Mouse (Mus musculus): ENCODE results near the gene Flvcr1. TPM values are rescaled to one million over a fixed set of nuclear protein-coding genes. Genes with fewer than 3 reads are reported as not detected.
A peak's percentile ranks its signal among the peaks of the same experiment; 100 is the strongest.

Flvcr1 gene
- polyA plus RNA-seq, 1 experiment from 2014 or later = 6.1 TPM

DNA sequence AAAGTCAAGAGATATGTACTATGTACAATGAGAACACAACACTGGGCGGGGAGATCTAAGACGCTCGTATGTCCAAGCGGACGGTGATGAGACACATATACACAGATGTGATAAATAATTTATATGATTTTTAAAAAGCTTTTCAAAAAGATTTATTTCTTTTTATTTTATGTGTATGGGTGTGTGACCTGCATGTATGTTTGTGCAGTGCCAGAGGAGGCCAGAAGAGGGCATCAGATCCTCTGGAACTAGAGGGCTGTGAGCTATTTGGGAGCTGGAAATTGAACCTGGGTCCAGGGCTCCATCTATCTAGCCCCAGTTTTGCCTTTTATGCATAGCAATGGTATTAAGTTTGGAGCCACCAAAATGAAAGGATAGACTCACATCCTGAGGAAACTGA lies 17.3 kb downstream of the Flvcr1 start:
- H3K9me3 ChIP-seq = no peaks in the 10 kb centered on the region
- no peak overlapping the region for H3K4me2 ChIP-seq
- H3K4me3 ChIP-seq = no peak overlapping the region
- ATAC-seq (ENCODE audit: borderline replicate concordance, extremely low read depth, low FRiP score, low TSS enrichment) = no peak
- H3K27ac ChIP-seq = no peak overlapping the region
- H3K9ac ChIP-seq = no peak overlapping the region
- no peaks in the 10 kb centered on the region for H3K27me3 ChIP-seq
- peaks cover 41% of the 10 kb centered on the region for H3K36me3 ChIP-seq
- no peaks in the 10 kb centered on the region for H3K4me1 ChIP-seq
- 98% methylated on average over 5 of the region's 5 CpGs for WGBS

DNA sequence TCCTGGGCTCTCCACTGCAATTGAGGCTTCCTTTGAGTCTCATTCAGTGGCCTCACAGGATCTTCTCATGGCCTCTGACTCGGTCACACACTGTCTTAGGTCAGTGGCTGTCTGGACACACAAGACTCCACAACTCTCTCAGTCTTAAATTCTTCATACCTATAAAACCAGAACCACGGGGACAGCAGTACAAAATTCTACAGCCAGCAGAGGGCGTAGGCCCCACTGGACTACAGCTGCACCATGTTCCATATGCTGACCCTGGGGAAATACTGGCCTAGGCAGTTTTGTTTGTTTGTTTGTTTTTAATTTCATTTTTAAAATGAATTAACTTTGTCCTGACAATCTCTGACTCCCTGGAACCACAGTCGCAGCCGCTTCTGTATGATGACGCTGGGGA lies 23.8 kb downstream of the Flvcr1 start:
- no peak overlapping the region for H3K9ac ChIP-seq
- H3K4me2 ChIP-seq = no peak overlapping the region
- 0 out of 2 replicates have a peak, but pooled peaks cover 4% of the 10 kb centered on the region for H3K9me3 ChIP-seq
- H3K4me3 ChIP-seq = no peak overlapping the region
- H3K4me1 ChIP-seq = no peaks in the 10 kb centered on the region
- ATAC-seq (ENCODE audit: borderline replicate concordance, extremely low read depth, low FRiP score, low TSS enrichment) = no peak
- H3K36me3 ChIP-seq = peaks cover 13% of the 10 kb centered on the region
- no peak overlapping the region for H3K27ac ChIP-seq
- H3K27me3 ChIP-seq = no peaks in the 10 kb centered on the region
- WGBS = 59% methylated on average over 6 of the region's 6 CpGs

GRCm38 (mm10) chr1:191000686-191001085 lies 25.3 kb downstream of the Flvcr1 start:
- ATAC-seq (ENCODE audit: borderline replicate concordance, extremely low read depth, low FRiP score, low TSS enrichment) = no peak
- Histone ChIP-seq H3K4me3 (no peak overlapping the region), H3K27ac (no peak overlapping the region), H3K36me3 (peaks cover 11% of the 10 kb centered on the region; the same call in 1 of the 2 replicates), H3K4me1 (no peaks in the 10 kb centered on the region), H3K9ac (no peak overlapping the region), H3K27me3 (no peaks in the 10 kb centered on the region), H3K9me3 (0 out of 2 replicates have a peak, but pooled peaks cover 4% of the 10 kb centered on the region), H3K4me2 (no peak overlapping the region)
- WGBS = 78% methylated on average over 3 of the region's 3 CpGs

- Histone ChIP-seq H3K27me3 (no peaks in the 10 kb centered on the region), H3K36me3 (no peaks in the 10 kb centered on the region), H3K27ac (no peak overlapping the region), H3K4me1 (no peaks in the 10 kb centered on the region), H3K4me3 (no peak overlapping the region), H3K9me3 (0 out of 2 replicates have a peak, but pooled peaks cover 4% of the 10 kb centered on the region), H3K4me2 (no peak overlapping the region), H3K9ac (no peak overlapping the region)
- no peak for ATAC-seq (ENCODE audit: borderline replicate concordance, extremely low read depth, low FRiP score, low TSS enrichment)
- WGBS = 57% methylated on average over 1 of the region's 1 CpGs
Observed at GRCm38 (mm10) chr1:190998027-190998426, 27.9 kb downstream of the Flvcr1 start.

GRCm38 (mm10) chr1:190996346-190996877 lies 29.5 kb downstream of the Flvcr1 start:
- no peak for ATAC-seq (ENCODE audit: borderline replicate concordance, extremely low read depth, low FRiP score, low TSS enrichment)
- Histone ChIP-seq H3K36me3 (no peaks in the 10 kb centered on the region), H3K4me1 (no peaks in the 10 kb centered on the region), H3K4me3 (no peak overlapping the region), H3K27ac (no peak overlapping the region), H3K9ac (no peak overlapping the region), H3K9me3 (0 out of 2 replicates have a peak, but pooled peaks cover 4% of the 10 kb centered on the region), H3K27me3 (no peaks in the 10 kb centered on the region), H3K4me2 (no peak overlapping the region)
- 63% methylated on average over 6 of the region's 6 CpGs for WGBS

DNA sequence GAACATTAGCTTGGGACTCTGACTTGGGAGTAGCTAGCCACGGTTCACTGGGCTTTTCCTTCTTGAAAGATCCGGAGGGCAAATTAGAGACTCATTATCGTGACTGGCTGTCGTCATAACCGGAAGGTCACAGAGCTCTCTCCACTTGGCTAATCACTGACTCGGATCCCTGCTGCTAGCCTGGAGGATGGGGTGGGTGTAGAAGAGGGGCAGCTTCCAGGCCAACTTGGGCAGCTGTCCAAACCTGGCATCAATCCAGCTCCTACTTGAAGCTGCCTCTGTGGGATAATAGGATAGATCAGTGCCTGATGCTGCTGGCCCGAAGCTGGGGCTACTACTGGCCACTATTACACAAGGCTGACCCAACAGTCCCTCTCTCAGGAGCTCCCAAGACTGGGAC lies 30.4 kb downstream of the Flvcr1 start:
- ATAC-seq (ENCODE audit: borderline replicate concordance, extremely low read depth, low FRiP score, low TSS enrichment) = peak; percentile 55; the same call in 1 of the 2 replicates

DNA sequence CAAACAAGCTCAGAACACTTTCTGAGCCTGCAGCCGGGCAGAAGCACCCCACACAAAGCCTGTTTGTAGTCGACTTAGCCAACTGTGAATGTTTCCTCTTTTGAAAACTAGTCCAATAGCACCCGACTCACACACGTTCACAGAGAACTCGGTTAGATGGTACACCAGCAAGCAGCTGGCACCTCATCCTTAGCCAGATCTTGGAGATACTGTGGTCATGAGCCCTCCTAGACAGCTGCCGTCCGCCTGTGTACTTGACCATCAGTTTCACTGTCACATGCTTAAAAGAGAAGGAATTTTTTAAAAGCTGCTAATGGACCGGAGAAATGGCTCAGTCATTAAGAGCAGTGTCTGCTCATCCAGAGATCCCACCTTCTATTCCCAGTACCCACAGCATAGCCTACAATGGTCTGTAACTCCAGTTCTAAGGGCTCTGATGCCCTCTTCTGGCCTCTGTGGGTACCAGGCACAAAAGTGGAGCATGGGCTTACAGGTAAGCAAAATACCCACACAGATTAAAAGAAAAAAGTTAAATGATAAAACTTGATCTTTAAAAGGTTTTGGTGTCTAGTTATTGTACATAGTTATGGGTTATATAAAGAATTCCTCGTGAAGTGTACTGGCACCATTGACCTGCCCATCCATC lies 36.4 kb downstream of the Flvcr1 start:
- ATAC-seq (ENCODE audit: borderline replicate concordance, extremely low read depth, low FRiP score, low TSS enrichment) = no peak
- no peak overlapping the region for H3K9ac ChIP-seq
- H3K27me3 ChIP-seq = no peaks in the 10 kb centered on the region
- H3K9me3 ChIP-seq = no peaks in the 10 kb centered on the region
- no peaks in the 10 kb centered on the region for H3K4me1 ChIP-seq
- H3K4me3 ChIP-seq = no peak overlapping the region
- H3K4me2 ChIP-seq = no peak overlapping the region
- 78% methylated on average over 9 of the region's 9 CpGs for WGBS
- no peak overlapping the region for H3K27ac ChIP-seq
- no peaks in the 10 kb centered on the region for H3K36me3 ChIP-seq

More for the DNA sequence above, 30.4 kb downstream of the Flvcr1 start:
- H3K4me2 ChIP-seq = no peak overlapping the region
- H3K4me1 ChIP-seq = no peaks in the 10 kb centered on the region
- H3K9me3 ChIP-seq = 0 out of 2 replicates have a peak, but pooled peaks cover 4% of the 10 kb centered on the region
- no peak overlapping the region for H3K27ac ChIP-seq
- H3K4me3 ChIP-seq = no peak overlapping the region
- H3K9ac ChIP-seq = no peak overlapping the region
- WGBS = 47% methylated on average over 7 of the region's 7 CpGs
- no peaks in the 10 kb centered on the region for H3K36me3 ChIP-seq
- no peaks in the 10 kb centered on the region for H3K27me3 ChIP-seq

GRCm38 (mm10) chr1:190981412-190981811 lies 44.5 kb downstream of the Flvcr1 start:
- Histone ChIP-seq H3K4me3 (no peak overlapping the region), H3K27me3 (no peaks in the 10 kb centered on the region), H3K9me3 (no peaks in the 10 kb centered on the region), H3K4me2 (no peak overlapping the region), H3K36me3 (no peaks in the 10 kb centered on the region), H3K4me1 (peaks cover 14% of the 10 kb centered on the region), H3K27ac (no peak overlapping the region), H3K9ac (no peak overlapping the region)
- no peak for ATAC-seq (ENCODE audit: borderline replicate concordance, extremely low read depth, low FRiP score, low TSS enrichment)
- WGBS = 80% methylated on average over 4 of the region's 4 CpGs

DNA sequence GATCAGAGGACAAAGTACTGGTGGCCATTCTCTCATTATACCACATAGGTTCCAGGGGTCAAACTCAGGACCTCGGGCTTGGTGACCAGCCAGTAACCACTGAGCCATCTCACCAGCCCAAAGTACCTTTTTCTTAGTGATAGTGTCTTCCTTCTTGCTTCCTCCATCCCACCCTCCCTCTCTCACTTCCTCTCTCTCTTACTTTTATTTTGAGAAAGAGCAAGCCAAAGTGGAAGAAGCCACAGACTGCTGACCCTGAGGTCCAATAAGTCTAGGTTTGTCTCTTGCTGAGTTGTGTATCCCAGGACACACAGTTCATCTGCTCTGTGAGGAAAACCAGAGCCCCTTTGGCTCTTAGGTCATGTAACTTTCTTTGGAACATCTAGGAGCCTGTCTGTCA lies 45.5 kb downstream of the Flvcr1 start:
- H3K9ac ChIP-seq = no peak overlapping the region
- H3K4me2 ChIP-seq = no peak overlapping the region
- WGBS = 89% methylated on average over 1 of the region's 1 CpGs
- no peaks in the 10 kb centered on the region for H3K27me3 ChIP-seq
- no peaks in the 10 kb centered on the region for H3K9me3 ChIP-seq
- no peak for ATAC-seq (ENCODE audit: borderline replicate concordance, extremely low read depth, low FRiP score, low TSS enrichment)
- no peak overlapping the region for H3K4me3 ChIP-seq
- H3K27ac ChIP-seq = no peak overlapping the region
- H3K4me1 ChIP-seq = peaks cover 14% of the 10 kb centered on the region
- no peaks in the 10 kb centered on the region for H3K36me3 ChIP-seq

DNA sequence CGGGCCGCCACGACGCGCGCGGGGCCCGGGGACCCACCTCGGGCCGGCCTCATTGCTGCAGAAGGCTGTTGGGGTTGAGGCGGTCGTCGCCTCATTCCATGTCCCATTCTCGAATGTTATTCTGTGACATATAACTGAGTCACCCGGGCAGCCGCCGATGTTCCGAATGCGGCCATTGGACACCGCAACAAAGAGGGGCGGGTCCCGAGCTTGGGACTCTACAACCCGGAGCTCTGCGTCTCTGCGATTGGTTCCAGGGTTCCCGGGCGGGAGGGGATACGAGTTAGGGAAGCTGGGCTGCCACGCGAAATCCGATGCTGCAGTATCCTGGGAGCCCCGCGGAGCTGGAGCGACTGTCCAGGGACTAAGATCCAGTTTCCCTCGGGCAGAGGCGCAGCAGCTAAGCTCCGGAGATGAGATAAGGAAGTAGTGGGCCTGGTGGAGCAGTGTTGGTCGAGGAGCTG lies 46.8 kb downstream of the Flvcr1 start, which contains the start of gene Vash2:
TSS of gene Vash2 (minus strand) at position 197 of the 464 bp plus-strand sequence.
- under 1% methylated on average over 38 of the region's 38 CpGs for WGBS
- Histone ChIP-seq H3K9me3 (no peaks in the 10 kb centered on the region), H3K4me1 (peaks cover 14% of the 10 kb centered on the region), H3K4me2 (peak within 1 kb of the TSS; percentile 100), H3K27ac (peak within 1 kb of the TSS; percentile 91), H3K9ac (peak within 1 kb of the TSS; percentile 74), H3K36me3 (no peaks in the 10 kb centered on the region; the same call in 1 of the 2 replicates), H3K4me3 (peak within 1 kb of the TSS; percentile 68), H3K27me3 (no peaks in the 10 kb centered on the region)
- ATAC-seq (ENCODE audit: borderline replicate concordance, extremely low read depth, low FRiP score, low TSS enrichment) = peak; percentile 98

DNA sequence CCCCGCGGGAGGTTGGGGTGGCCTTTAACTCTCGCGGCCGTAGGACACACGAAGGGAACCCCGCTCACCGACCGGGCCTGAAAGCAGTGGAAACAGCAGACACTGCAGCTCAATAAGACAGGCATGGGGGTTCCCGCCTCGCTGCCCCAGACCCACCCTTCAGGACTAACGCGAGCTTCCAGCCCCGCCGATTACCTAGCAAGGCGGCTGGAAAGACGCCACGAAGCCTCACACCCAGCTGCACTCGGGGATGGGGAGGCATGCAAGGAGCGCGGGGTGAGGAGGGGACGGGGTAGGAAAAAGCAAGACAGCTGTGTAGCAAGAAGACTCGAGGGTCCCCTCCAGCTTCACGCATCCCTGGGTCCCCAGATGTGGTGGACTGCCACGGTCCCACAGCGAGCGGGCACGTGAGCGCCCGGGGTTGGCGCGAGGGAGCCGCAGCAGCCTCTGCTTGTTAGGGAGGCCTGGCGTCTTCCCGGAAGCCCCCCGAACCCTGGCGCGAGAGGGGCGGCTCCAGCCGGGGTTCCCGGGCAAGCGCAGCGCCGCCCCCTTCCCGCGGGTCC lies 47.4 kb downstream of the Flvcr1 start:
- Histone ChIP-seq H3K4me2 (peak overlapping the region; percentile 100), H3K9me3 (no peaks in the 10 kb centered on the region), H3K9ac (peak overlapping the region; percentile 74), H3K4me3 (peak overlapping the region; percentile 68), H3K27me3 (no peaks in the 10 kb centered on the region), H3K4me1 (peaks cover 14% of the 10 kb centered on the region), H3K36me3 (no peaks in the 10 kb centered on the region; the same call in 1 of the 2 replicates), H3K27ac (peak overlapping the region; percentile 91)
- under 1% methylated on average over 46 of the region's 46 CpGs for WGBS
- ATAC-seq (ENCODE audit: borderline replicate concordance, extremely low read depth, low FRiP score, low TSS enrichment) = peak; percentile 74

DNA sequence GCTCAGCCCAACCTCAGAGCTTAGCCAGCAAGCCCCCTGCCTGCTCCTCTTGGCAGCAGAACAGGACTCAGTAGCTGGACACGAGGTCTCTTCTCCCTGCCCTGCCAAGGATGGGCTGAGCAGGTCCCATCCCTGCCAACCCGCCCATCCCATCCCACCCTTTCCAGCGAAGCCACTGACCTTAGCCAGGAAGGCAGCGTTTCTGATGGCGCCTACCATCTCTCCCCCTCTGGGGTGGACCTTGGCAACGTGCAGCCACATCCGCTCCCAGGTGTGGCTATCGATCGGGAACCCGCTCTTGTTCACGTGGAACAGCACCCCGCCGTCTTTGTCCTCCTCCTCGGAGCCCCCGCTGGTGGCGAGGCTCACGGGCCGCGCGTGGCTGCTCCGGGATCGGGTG lies 48.0 kb downstream of the Flvcr1 start:
- peak overlapping the region; percentile 100 for H3K4me2 ChIP-seq
- H3K4me1 ChIP-seq = peaks cover 17% of the 10 kb centered on the region
- H3K27me3 ChIP-seq = no peaks in the 10 kb centered on the region
- 0 out of 2 replicates have a peak overlapping the region, but pooled peaks have one; percentile 91 for H3K27ac ChIP-seq
- H3K9ac ChIP-seq = peak overlapping the region; percentile 74
- peak overlapping the region; percentile 68 for H3K4me3 ChIP-seq
- under 1% methylated on average over 22 of the region's 22 CpGs for WGBS
- H3K36me3 ChIP-seq = no peaks in the 10 kb centered on the region; the same call in 1 of the 2 replicates
- no peaks in the 10 kb centered on the region for H3K9me3 ChIP-seq
- no peak for ATAC-seq (ENCODE audit: borderline replicate concordance, extremely low read depth, low FRiP score, low TSS enrichment)

All from lung, embryonic 15.5 days (tissue).